Mouse (Mus musculus): ENCODE results near the gene Hipk1. TPM values are rescaled to one million over a fixed set of nuclear protein-coding genes. Genes with fewer than 3 reads are reported as not detected.
"Not testable (repeated sequence)": the region's sequence is repeated elsewhere in the genome, so short reads cannot be mapped to it uniquely, and the experiment has no call there.

Gene Hipk1
- total RNA-seq, 2 experiments from 2014 or later, result 69.6 to 76.7 TPM

DNA sequence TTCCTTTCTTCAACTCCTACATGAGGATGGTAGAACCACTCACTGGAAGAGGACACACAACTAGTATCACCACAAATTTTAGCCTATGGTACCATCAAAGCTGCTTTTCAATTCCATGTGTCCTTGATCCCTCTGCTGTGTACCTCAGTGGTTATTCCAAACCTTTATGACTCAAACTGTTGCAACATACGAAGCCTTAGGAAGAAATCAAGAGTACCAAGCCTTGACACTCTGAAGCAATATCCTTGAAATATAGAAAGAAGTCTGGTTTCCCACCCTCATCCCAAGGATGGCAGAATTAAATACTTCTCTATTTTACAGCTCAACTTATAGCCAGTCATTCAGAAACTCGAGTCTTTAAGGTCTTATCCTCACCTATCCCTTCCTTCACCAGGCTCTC lies 5.0 kb upstream of the Hipk1 start:
- DNase-seq (ENCODE audit: low spot score in 2 of 2), result no peak

DNA sequence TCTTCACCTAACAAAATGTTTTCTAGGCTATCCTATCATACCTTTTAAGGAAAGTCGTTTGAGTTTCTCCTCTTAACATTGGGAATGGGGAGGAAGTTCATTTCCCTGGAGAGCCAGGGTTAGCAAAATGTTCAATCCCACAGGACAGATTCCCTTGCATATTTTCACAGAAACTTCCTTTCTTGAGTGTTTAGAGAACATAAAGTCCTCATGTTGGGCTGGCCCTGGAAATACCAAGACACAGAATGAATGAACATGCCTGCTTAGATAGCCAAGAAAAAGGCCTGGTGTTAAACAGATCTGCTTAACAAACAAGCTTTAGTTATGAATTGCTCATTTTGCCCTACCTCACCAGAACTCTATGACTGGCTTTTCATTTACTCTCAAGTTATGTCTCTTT lies 1.2 kb upstream of the Hipk1 start:
- no peak for DNase-seq (ENCODE audit: low spot score in 2 of 2)

DNA sequence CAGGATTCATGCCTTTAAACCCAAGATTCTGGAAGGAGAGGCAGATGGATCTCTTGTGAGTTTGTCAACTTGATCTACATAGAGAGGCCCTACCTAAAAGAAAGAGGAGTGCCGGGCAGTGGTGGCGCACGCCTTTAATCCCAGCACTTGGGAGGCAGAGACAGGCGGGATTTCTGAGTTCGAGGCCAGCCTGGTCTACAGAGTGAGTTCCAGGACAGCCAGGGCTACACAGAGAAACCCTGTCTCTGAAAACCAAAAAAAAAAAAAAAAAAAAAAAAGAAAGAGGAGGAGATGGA lies 696 bp upstream of the Hipk1 start:
- not testable (repeated sequence) for DNase-seq (ENCODE audit: low spot score in 2 of 2)

GRCm38 (mm10) chr3:103790346-103791145 lies 817 bp downstream of the Hipk1 start:
- peak; percentile 28 to 40 for DNase-seq (ENCODE audit: low spot score in 2 of 2)

- peak in 1 of 2 experiments; percentile 20 for DNase-seq (ENCODE audit: low spot score in 2 of 2)
Observed at GRCm38 (mm10) chr3:103789891-103790345, 1.4 kb downstream of the Hipk1 start.

DNA sequence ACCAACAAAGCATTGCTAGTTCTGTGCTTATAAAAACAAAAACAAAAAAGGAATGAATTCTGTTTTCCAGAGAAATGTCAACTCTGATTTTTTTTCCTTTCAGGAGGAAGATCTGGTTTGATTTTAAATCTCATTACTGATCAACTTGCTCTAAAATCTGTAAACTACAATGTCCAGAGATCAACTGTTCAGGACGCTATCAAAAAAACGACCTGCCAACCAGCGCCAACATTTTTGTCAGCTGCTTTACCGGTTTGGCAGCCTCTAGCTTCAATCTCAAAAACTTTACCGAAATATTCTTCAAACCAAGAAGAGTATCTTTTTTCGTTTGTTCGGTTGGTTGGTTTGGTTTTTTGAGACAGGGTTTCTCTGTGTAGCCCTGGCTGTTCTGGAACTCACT lies 2.3 kb downstream of the Hipk1 start:
- no peak for DNase-seq (ENCODE audit: low spot score in 2 of 2)

DNA sequence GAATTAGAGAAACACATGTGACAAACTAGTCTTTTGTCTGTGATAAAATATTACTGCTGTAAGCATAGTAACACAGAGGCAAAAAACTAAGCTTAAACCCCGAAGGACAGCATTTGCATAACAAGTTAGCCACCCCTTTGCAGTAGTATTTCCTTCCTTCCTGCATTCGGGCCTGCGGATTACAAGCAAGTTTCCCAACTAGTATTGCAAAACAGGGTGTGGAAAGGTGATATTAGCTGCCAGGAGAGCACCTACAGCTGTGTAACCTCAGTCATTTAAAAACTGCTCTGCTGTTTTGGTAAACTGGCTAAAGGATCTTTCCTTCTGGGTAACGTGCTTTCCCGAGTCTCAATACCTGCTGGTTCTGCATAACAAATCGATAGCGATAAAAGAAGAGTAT lies 4.1 kb downstream of the Hipk1 start:
- DNase-seq (ENCODE audit: low spot score in 2 of 2), result no peak

GRCm38 (mm10) chr3:103782844-103783609 lies 8.3 kb downstream of the Hipk1 start:
- DNase-seq (ENCODE audit: low spot score in 2 of 2), result no peak

- no peak for DNase-seq (ENCODE audit: low spot score in 2 of 2)
Observed at GRCm38 (mm10) chr3:103780777-103781176, 10.6 kb downstream of the Hipk1 start.

- DNase-seq (ENCODE audit: low spot score in 2 of 2), result no peak
Observed at GRCm38 (mm10) chr3:103780271-103780670, 11.1 kb downstream of the Hipk1 start.

- DNase-seq (ENCODE audit: low spot score in 2 of 2), result no peak
Observed at GRCm38 (mm10) chr3:103779183-103779582, 12.2 kb downstream of the Hipk1 start.

DNA sequence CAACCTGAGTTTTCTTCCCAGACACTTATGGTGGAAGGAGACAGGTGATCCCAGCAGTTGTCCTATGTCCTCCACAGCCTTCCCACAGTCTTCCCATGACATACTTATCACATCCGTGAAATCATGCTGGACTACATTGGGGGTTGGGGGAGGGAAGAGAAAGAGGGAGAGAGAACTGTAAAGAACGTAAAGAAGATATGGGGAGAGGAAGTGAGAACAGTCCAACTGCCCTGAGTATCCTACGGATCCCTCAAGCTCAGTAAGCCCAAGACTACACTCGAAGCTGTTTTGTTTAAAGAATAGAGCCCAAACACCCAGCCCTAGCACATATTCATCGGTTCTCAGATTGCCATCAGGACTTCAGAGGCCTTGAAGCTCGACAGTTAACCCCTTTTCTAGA lies 12.7 kb downstream of the Hipk1 start:
- DNase-seq (ENCODE audit: low spot score in 2 of 2), result no peak

DNA sequence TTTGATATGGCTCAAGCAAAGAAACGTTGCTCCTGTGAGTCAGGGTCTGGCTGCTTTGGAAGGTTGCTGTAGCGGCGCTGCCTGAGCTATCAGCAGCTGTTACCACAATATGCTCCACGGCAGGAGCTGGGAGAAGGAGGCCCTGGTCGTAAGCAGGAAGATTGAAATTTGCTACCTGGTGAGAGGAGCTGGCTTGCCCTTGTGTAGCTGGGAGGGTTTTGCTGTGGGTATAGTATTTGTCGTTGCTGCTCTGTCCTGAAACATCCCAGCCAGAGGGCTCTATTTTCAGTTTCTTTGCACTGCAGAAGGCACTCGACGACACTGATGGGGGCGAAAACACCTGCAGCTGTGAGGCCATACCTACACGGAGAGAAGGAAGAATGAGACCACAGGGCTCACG lies 13.4 kb downstream of the Hipk1 start:
- no peak for DNase-seq (ENCODE audit: low spot score in 2 of 2)

- no peak for DNase-seq (ENCODE audit: low spot score in 2 of 2)
Observed at GRCm38 (mm10) chr3:103774009-103774408, 17.4 kb downstream of the Hipk1 start.

DNA sequence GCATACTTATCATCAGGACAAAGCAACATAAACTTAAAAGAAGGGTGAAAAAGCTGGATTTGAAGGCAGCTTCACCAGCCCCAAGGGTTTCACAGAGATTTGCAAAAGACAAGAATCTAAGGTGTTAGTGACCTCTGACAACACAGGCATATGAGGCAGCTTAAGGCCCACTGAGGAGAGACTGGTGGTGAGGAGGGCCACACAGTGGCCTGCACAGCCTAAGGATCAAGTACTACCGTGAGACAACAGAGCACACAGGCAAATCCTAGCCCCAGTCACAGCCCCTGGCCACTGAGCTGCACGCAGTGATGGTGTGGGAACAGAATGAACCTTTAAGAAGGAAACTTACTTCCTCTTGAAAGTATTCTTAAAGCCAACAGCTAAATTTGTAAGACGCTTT lies 17.9 kb downstream of the Hipk1 start:
- DNase-seq (ENCODE audit: low spot score in 2 of 2), result no peak

GRCm38 (mm10) chr3:103772846-103773245 lies 18.5 kb downstream of the Hipk1 start:
- no peak for DNase-seq (ENCODE audit: low spot score in 2 of 2)

- DNase-seq (ENCODE audit: low spot score in 2 of 2), result peak; percentile 30 to 63
Observed at GRCm38 (mm10) chr3:103771531-103772130, 19.7 kb downstream of the Hipk1 start.

DNA sequence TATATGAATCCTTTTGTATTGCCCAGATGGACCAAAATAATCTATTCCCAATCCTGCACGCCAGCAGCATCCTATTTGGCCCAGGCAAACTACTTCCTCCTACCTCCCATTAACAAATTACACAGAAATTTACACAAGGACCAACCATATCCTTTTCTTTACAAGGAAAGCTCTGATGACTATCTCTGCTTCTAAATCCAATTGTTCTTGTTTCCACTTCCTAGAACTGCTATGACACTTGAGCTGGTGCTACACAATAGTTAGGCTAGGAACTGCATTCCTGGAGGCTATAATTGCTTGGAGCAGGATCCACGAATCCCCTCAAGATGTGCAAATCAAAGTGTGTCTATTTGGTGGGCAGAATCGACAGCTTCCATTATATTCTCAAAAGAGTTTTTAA lies 24.6 kb downstream of the Hipk1 start:
- no peak for DNase-seq (ENCODE audit: low spot score in 2 of 2)

DNA sequence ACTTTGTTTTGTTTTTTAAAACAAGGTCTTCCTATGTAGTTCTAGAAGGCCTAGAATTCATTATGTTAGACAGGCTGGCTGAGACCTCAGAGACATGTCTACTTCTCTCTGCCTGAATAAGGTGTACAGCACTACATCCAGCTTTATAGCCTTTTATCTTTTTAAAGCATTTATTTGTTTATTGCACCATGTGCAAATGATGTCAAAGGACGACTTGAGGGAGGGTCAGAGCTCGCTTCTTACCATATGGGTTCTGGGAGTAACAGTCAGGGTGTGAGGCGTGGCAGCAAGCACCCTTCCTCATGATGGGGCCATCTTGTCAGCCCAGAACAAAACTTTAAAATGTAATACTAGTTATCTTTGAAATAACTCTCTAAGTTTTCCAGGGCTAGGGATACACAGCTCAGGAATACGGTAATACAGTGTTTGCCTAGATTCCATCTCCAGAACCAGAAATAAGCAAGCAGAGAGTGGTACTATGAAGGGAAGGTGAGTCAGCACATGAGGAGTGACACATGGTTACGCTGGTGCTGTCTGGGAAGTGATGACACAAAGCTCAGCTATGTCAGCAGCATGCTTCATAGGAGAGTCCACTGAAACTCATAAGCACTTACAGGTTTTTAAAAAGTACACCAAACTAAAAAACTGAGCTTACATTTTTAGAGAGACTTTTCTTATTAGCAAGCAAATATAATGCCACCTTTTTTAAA lies 31.9 kb downstream of the Hipk1 start:
- DNase-seq (ENCODE audit: low spot score in 2 of 2), result no peak

GRCm38 (mm10) chr3:103758456-103758855 lies 32.9 kb downstream of the Hipk1 start:
- DNase-seq (ENCODE audit: low spot score in 2 of 2), result no peak

DNA sequence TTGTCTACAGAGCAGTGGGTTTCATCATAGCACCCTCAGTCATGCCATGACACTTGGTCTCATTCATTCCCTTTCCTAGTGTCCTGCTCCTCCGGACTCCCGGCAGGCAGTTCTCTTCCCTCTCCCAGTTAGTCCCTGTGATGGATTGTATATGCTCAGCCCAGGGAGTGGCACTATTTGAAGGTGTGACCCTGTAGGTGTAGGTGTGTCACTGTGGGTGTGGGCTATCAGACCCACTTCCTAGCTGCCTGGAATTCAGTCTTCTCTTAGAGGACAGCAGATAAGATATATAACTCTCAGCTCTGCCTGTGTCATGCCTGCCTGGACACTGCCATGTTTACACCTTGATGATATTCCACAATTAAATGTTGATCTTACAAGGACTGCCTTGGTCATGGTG lies 34.4 kb downstream of the Hipk1 start:
- no peak for DNase-seq (ENCODE audit: low spot score in 2 of 2)

DNA sequence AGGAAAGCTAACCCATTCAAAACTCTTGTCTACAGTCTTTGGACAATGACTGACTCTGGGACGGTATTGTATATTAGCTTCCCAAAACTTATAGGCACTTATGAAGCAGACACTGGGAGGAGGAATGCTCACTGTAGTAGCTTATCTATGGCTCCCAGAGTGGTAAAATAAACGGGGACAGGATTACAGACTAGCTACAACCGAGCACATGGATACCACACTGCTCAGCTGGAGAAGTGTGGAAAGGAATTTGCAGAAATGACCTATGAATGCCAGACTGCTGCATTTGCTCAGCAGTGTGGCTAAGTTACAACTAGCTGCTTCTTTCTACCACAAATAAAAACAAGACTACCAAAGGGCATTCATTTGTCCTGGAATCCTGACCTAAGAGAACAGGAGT lies 36.0 kb downstream of the Hipk1 start:
- DNase-seq (ENCODE audit: low spot score in 2 of 2), result no peak

All from gastrocnemius, postnatal 4 days (tissue).